Mouse (Mus musculus) lung, postnatal 4 days (tissue): ENCODE measurements around the gene Ctnnbip1.
A peak's percentile ranks its signal among the peaks of the same experiment; 100 is the strongest.

Experiments
- DNase-seq, 2 experiments: peaks; one replicate each; pipeline ENCODE4 v3.0.0; 2021

Ctnnbip1 gene

GRCm38 (mm10) chr4:149523961-149524360 lies 5.9 kb downstream of the Ctnnbip1 start:
- DNase-seq: no peak

GRCm38 (mm10) chr4:149525170-149525569 lies 7.1 kb downstream of the Ctnnbip1 start:
- no peak for DNase-seq

- no peak for DNase-seq
These were observed 7.8 kb downstream of the Ctnnbip1 start for GRCm38 (mm10) chr4:149525811-149526210.

- no peak for DNase-seq
These were observed 8.3 kb downstream of the Ctnnbip1 start for GRCm38 (mm10) chr4:149526330-149526729.

GRCm38 (mm10) chr4:149527621-149528354 lies 9.8 kb downstream of the Ctnnbip1 start:
- no peak for DNase-seq

GRCm38 (mm10) chr4:149529691-149530090 lies 11.7 kb downstream of the Ctnnbip1 start:
- DNase-seq: no peak

- no peak for DNase-seq
These were observed 21.4 kb downstream of the Ctnnbip1 start for GRCm38 (mm10) chr4:149539441-149539840.

- DNase-seq: no peak
These were observed 23.9 kb downstream of the Ctnnbip1 start for GRCm38 (mm10) chr4:149541935-149542334.

- no peak for DNase-seq
These were observed 24.4 kb downstream of the Ctnnbip1 start for GRCm38 (mm10) chr4:149542431-149542830.

- DNase-seq: peak; percentile 53 to 88
These were observed 25.0 kb downstream of the Ctnnbip1 start for GRCm38 (mm10) chr4:149542927-149543553.

GRCm38 (mm10) chr4:149544892-149545291 lies 26.9 kb downstream of the Ctnnbip1 start:
- DNase-seq: peak in 1 of 2 experiments; percentile 40

GRCm38 (mm10) chr4:149546797-149547444 lies 28.9 kb downstream of the Ctnnbip1 start:
- DNase-seq: no peak

- no peak for DNase-seq
These were observed 29.5 kb downstream of the Ctnnbip1 start for GRCm38 (mm10) chr4:149547523-149547922.

GRCm38 (mm10) chr4:149549221-149549925 lies 31.3 kb downstream of the Ctnnbip1 start:
- DNase-seq: peak; percentile 69 to 83

GRCm38 (mm10) chr4:149550866-149551265 lies 32.8 kb downstream of the Ctnnbip1 start:
- no peak for DNase-seq

GRCm38 (mm10) chr4:149551696-149552095 lies 33.7 kb downstream of the Ctnnbip1 start:
- DNase-seq: no peak

GRCm38 (mm10) chr4:149553834-149554233 lies 35.8 kb downstream of the Ctnnbip1 start:
- no peak for DNase-seq

GRCm38 (mm10) chr4:149556111-149556510 lies 38.1 kb downstream of the Ctnnbip1 start:
- DNase-seq: no peak

GRCm38 (mm10) chr4:149557905-149558304 lies 39.9 kb downstream of the Ctnnbip1 start:
- DNase-seq: peak in 1 of 2 experiments; percentile 49

- peak; percentile 34 to 40 for DNase-seq
These were observed 40.4 kb downstream of the Ctnnbip1 start for GRCm38 (mm10) chr4:149558389-149558788.

GRCm38 (mm10) chr4:149561392-149561791 lies 43.4 kb downstream of the Ctnnbip1 start:
- DNase-seq: no peak

- DNase-seq: peak; percentile 57 to 72
These were observed 44.2 kb downstream of the Ctnnbip1 start for GRCm38 (mm10) chr4:149561986-149562904.
